Mouse (Mus musculus) liver, embryonic 13.5 days (tissue): ENCODE results near the gene Lmtk2. TPM values are rescaled to one million over a fixed set of nuclear protein-coding genes. Genes with fewer than 3 reads are reported as not detected.

Experiments used
- ATAC-seq: fragments of 200-750 bp; cut with Nextera tagmentation; 2 replicates; pipeline ENCODE4 v1.8.0; 2017; ENCODE audit warnings: low read depth, mild to moderate bottlenecking, moderate number of reproducible peaks, moderate library complexity
- DNase-seq: peaks from one replicate; pipeline ENCODE4 v3.0.0; 2022
- H3K27ac ChIP-seq: fragments of 300-500 bp; sonication (generic); 2 replicates; pipeline ENCODE4 v1.5.1; 2015; ENCODE audit warnings: moderate library complexity, mild to moderate bottlenecking, inconsistent platforms
- H3K27me3 ChIP-seq: fragments of 300-500 bp; sonication (generic); 2 replicates; pipeline ENCODE4 v1.6.1; 2015; ENCODE audit warnings: mild to moderate bottlenecking, inconsistent platforms
- H3K36me3 ChIP-seq: fragments of 300-500 bp; sonication (generic); 2 replicates; pipeline ENCODE4 v1.6.1; 2015; ENCODE audit warnings: mild to moderate bottlenecking, inconsistent platforms
- H3K4me1 ChIP-seq: fragments of 300-500 bp; sonication (generic); replicated peaks from 2 replicates; pipeline ENCODE4 v1.6.1; 2015; ENCODE audit warnings: inconsistent platforms
- H3K4me2 ChIP-seq: fragments of 300-500 bp; sonication (generic); 2 replicates; pipeline ENCODE4 v1.6.1; 2015; ENCODE audit warnings: inconsistent platforms, mild to moderate bottlenecking, moderate library complexity
- H3K4me3 ChIP-seq: fragments of 300-500 bp; sonication (generic); replicated peaks from 2 replicates; pipeline ENCODE4 v1.5.1; 2015; ENCODE audit warnings: mild to moderate bottlenecking, inconsistent platforms
- H3K9ac ChIP-seq: fragments of 300-500 bp; sonication (generic); 2 replicates; pipeline ENCODE4 v1.6.1; 2015; ENCODE audit warnings: mild to moderate bottlenecking, inconsistent platforms
- H3K9me3 ChIP-seq: fragments of 300-500 bp; sonication (generic); replicated peaks from 2 replicates; pipeline ENCODE4 v1.6.1; 2016; ENCODE audit warnings: inconsistent platforms
- WGBS: fragments of 180-500 bp; shearing (Covaris S2); methylation state at CpG from one replicate; pipeline ENCODE4 v1.1.7; 2015; ENCODE audit not compliant: insufficient replicate concordance; 5-methylcytosine and 5-hydroxymethylcytosine counted together
- polyA plus RNA-seq: library from polyadenylated mRNA; unstranded; fragments of >200 nt; fragmentation: Nextera tagmentation; extraction: Ambion mirVana; gene quantifications from 2 replicates; pipeline ENCODE4 v1.2.1, GENCODE M21; 2015

Gene Lmtk2
- polyA plus RNA-seq, 1 experiment from 2014 or later: 2.0 TPM

DNA sequence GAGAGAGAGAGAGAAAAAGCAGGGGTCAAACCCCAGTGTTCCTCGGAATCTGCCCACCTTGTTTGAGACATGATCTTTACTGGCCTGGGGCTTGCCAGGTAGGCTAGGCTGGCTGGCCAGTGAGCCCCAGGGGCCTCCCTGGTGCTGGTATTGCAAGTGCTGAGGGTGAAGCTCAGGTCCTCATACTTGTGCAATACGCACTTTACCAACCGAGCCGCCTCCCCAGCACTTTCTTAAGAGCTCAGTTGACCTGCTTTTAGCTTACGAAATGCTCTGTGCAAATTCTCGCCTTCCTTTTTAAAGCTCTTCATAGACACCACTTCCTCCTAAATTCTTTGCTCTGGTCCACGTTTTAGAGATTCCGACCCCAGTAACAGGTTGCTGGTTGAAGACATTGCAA lies 9.0 kb downstream of the Lmtk2 start:
- peaks cover 51% of the 10 kb centered on the region for H3K4me1 ChIP-seq
- WGBS: 72% methylated on average over 8 of the region's 8 CpGs
- no peaks in the 10 kb centered on the region for H3K27me3 ChIP-seq

DNA sequence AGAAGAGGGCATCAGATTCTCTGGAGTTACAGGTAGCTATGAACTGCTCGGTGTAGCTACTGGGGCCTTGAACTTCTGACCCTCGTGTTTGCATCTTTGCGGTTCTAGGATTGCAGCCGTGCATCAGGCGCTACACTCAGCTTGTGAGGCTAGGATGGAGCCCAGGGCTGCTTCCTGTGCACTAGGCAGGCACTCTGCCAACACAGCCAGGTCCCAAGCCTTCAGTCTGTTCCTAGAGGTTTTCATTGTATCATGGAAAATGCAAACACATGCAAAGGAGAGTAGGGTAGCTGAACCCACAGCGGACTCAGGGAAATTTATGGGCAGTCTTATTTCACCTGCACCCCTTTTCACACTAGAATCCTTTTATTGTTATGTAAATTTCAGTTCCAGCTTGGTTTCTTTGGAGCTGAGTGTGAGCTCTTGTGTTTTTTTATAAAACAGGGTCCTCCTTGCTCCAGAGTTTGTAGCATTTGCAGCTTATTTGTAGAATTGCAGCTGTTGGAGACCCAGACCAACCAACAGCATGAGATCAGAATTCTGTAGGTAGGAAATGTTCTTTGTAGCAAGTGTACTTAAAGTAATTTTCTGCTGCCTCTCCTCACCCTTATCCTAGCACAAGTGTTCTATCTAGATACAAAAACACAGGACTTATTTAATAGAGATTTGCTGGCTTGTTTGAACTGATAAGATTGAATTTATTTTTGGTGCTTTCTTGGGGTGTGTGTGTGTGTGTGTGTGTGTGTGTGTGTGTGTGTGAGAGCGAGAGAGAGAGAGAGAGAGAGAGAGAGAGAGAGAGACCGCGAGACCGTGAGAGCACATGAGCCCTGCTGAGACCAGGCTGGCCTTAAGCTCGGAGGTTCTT lies 12.6 kb downstream of the Lmtk2 start:
- Histone ChIP-seq H3K9me3 (no peaks in the 10 kb centered on the region), H3K4me3 (no peak overlapping the region), H3K27me3 (no peaks in the 10 kb centered on the region), H3K36me3 (no peaks in the 10 kb centered on the region), H3K9ac (no peak overlapping the region), H3K27ac (no peak overlapping the region), H3K4me2 (no peak overlapping the region), H3K4me1 (peaks cover 54% of the 10 kb centered on the region)
- ATAC-seq (no peak), DNase-seq (no peak)
- WGBS: 68% methylated on average over 8 of the region's 11 CpGs

More for the DNA sequence above, 9.0 kb downstream of the Lmtk2 start:
- Histone ChIP-seq H3K36me3 (no peaks in the 10 kb centered on the region), H3K4me2 (no peak overlapping the region), H3K27ac (no peak overlapping the region), H3K4me3 (no peak overlapping the region), H3K9ac (no peak overlapping the region), H3K9me3 (no peaks in the 10 kb centered on the region)
- DNase-seq (no peak), ATAC-seq (no peak)

DNA sequence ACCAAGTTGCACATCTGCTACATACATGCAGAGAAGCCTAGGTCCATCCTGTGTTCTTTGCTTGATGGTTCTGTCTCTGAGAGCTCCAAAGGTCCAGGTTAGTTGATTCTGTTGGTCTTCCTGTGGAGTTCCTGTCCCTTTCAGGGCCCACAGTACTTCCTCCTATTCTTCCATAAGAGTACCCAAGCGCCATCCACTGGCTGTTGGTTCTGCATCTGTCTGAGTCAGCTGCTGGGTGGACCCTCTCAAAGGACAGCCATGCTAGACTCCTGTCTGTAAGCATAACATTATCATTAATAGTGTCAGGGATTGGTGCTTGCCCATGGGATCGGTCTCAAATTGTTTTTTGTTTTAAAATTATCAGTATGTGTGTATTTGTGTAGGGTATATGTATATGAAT lies 13.8 kb downstream of the Lmtk2 start:
- H3K9me3 ChIP-seq: no peaks in the 10 kb centered on the region

DNA sequence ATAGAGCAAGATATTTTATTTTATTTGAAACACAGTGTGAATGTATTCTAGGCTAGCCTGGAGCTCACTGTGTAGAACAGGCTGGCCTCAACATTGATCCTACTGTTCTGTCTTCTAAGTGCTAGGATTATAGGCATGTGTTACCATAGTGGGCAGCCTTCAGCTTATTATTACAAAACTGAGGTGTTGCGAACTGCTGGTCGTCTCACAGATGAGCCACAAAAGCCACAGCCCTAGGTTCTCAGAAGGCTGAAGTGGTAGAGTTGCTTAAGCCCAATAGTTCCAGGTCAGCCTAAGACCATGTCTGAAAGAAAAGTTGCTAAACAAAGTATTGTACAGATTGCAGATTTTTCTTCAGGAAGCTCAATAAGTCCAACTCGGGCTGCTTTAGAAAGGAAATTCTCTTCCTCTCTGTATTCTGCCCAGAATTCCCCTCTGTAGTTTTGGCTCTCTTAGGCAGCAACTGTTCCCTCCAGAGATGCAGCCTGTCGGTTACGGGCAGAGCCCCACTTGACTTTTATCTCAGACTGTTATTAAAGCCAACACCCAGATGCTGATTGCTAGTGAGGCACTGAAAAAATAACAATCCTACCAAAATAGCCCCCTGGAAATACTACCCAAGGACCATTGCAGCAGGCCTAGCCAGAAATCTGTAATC lies 14.9 kb downstream of the Lmtk2 start:
- WGBS: 33% methylated on average over 5 of the region's 5 CpGs
- Histone ChIP-seq H3K4me1 (peaks cover 63% of the 10 kb centered on the region), H3K4me2 (peak overlapping the region; percentile 34), H3K27me3 (no peaks in the 10 kb centered on the region), H3K9me3 (no peaks in the 10 kb centered on the region), H3K36me3 (no peaks in the 10 kb centered on the region), H3K27ac (peak overlapping the region; percentile 71), H3K9ac (no peak overlapping the region), H3K4me3 (no peak overlapping the region)
- ATAC-seq: peak; percentile 82
- DNase-seq: no peak

More for the DNA sequence above, 13.8 kb downstream of the Lmtk2 start:
- ATAC-seq (no peak), DNase-seq (no peak)
- Histone ChIP-seq H3K9ac (no peak overlapping the region), H3K36me3 (no peaks in the 10 kb centered on the region), H3K27me3 (no peaks in the 10 kb centered on the region), H3K4me2 (no peak overlapping the region), H3K4me3 (no peak overlapping the region), H3K4me1 (peaks cover 56% of the 10 kb centered on the region), H3K27ac (no peak overlapping the region)
- 56% methylated on average over 2 of the region's 2 CpGs for WGBS

DNA sequence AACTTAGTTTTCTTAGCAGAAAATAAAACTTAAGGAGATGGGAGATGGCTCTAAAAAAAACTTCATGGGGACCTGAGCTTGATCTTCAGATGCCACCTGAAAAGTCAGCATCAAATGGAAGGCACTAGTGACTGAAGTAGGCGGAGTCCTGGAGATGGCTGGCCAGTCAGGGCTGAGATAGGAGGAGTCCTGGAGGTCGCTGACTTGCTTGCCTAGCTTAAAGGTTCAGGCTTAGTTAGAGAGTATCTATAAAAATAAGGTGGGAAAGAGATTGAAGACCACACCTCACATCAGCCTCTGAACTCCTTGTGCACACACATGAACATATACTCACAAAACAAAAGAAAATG lies 15.4 kb downstream of the Lmtk2 start:
- H3K4me1 ChIP-seq: peaks cover 63% of the 10 kb centered on the region
- H3K4me3 ChIP-seq: no peak overlapping the region
- no peaks in the 10 kb centered on the region for H3K36me3 ChIP-seq
- H3K9ac ChIP-seq: no peak overlapping the region
- peak overlapping the region; percentile 34 for H3K4me2 ChIP-seq
- H3K9me3 ChIP-seq: no peaks in the 10 kb centered on the region
- peak overlapping the region; percentile 71; the same call in 1 of the 2 replicates for H3K27ac ChIP-seq
- DNase-seq (peak; percentile 38), ATAC-seq (peak; percentile 88)
- H3K27me3 ChIP-seq: no peaks in the 10 kb centered on the region
- WGBS: 40% methylated on average over 2 of the region's 2 CpGs

DNA sequence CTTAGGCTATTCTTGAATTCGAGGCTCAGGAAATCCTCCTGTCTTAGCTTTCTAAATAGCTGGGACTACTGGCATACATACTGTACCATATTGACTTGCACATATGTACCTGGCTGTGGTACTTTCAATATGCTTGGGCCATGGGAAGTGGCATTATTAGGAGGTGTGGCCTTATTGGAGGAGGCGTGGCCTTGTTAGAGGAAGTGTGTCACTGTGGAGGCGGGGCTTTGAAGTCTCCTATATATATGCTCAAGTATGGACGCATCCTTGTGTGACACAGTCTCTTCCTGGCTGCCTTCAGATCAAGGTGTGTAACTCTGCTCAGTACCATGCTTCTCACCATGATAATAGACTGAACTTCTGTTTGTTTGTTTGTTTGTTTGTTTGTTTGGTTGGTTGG lies 18.0 kb downstream of the Lmtk2 start:
- ATAC-seq: no peak
- Histone ChIP-seq H3K27me3 (no peaks in the 10 kb centered on the region), H3K9me3 (no peaks in the 10 kb centered on the region), H3K4me3 (no peak overlapping the region), H3K9ac (no peak overlapping the region), H3K27ac (no peak overlapping the region), H3K36me3 (no peaks in the 10 kb centered on the region), H3K4me1 (peaks cover 45% of the 10 kb centered on the region), H3K4me2 (no peak overlapping the region)
- 78% methylated on average over 4 of the region's 4 CpGs for WGBS
- DNase-seq: no peak

DNA sequence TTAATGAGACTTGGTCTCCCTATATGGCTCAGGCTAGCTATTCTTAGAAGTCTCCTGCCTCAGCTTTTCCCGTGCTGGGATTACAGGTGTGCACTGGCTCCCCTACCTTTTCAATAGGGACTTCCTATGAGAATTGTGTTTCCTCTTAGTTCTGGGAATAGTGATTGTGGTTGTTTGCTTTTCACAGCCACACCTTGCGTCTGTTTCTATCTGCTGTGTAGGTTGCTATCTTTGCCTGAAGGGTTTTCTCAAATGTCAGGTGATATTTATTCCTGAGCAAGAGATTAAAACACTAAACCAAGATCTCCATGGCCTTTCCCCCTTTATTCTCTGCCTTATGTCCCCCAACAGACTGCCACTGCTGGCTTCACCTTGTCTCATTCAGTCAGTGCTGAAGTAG lies 19.1 kb downstream of the Lmtk2 start:
- 68% methylated on average over 2 of the region's 2 CpGs for WGBS
- Histone ChIP-seq H3K4me1 (peaks cover 36% of the 10 kb centered on the region), H3K9me3 (no peaks in the 10 kb centered on the region), H3K27me3 (no peaks in the 10 kb centered on the region), H3K4me2 (no peak overlapping the region), H3K36me3 (no peaks in the 10 kb centered on the region), H3K27ac (no peak overlapping the region), H3K4me3 (no peak overlapping the region), H3K9ac (no peak overlapping the region)
- ATAC-seq: no peak
- DNase-seq: no peak

DNA sequence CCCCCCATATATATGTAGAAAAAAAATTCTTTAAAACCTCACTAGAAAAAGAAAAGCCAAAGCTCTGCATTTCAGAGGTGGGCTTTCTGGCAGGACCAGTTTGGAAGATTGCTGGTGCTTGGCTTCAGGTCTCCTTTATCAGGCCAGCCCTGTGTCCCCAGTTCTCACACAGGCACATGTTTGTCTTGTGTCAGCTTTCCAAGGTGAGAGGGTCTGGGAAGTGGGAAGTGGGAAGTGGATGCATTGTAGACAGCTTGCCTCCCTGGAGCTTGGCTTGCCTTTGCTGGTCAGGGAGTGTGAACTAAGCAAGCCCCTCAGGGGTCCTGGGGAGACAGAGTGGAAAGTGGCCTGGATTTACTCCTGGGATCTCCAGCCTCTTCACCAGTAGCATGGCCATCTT lies 21.3 kb downstream of the Lmtk2 start:
- H3K36me3 ChIP-seq: no peaks in the 10 kb centered on the region
- H3K4me1 ChIP-seq: peaks cover 17% of the 10 kb centered on the region
- no peaks in the 10 kb centered on the region for H3K9me3 ChIP-seq
- no peak overlapping the region for H3K4me3 ChIP-seq
- no peak overlapping the region for H3K4me2 ChIP-seq
- H3K9ac ChIP-seq: no peak overlapping the region
- H3K27me3 ChIP-seq: no peaks in the 10 kb centered on the region
- no peak for DNase-seq
- no peak overlapping the region for H3K27ac ChIP-seq
- no peak for ATAC-seq

DNA sequence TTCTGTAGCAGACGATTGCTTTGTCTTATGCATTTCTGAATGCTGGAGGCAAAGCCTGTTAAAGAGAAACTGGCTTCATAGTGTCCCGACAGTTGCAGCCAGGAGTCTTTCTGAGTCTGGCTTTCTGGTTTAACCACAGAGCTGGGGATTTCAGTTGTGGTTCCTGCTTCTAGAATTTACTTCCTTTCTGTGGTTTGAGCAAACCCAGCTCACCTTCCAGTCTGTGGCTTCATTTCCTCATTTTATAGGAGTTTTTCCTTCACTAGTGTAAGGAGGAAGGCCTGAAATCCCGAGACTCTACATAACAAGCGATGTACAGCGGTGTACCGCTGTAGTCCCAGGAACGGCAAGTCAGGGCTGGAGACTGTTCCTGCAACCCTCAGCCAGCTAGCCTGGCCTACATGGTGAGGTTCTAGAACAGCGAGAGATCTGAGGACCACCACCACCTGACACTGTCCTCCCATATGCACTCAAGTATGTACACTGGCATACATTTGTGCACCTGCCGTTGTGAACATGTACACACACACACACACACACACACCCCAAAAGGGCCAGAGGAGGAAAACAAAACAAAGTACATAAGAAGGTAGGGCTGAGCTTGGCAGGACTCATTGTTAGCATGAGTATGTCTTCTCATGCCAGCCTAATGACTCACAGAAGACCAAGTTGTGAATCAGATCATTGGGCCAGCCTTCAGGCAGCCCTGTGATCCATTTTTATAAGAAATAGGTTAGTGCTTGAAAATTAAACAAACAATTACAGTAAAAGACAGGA lies 25.9 kb downstream of the Lmtk2 start:
- ATAC-seq (no peak), DNase-seq (no peak)
- H3K9me3 ChIP-seq: no peaks in the 10 kb centered on the region
- H3K27ac ChIP-seq: no peak overlapping the region
- H3K9ac ChIP-seq: no peak overlapping the region
- WGBS: 44% methylated on average over 9 of the region's 9 CpGs
- H3K36me3 ChIP-seq: peaks cover 9% of the 10 kb centered on the region
- no peaks in the 10 kb centered on the region for H3K27me3 ChIP-seq
- H3K4me3 ChIP-seq: no peak overlapping the region
- H3K4me2 ChIP-seq: no peak overlapping the region
- 0 out of 2 replicates have a peak, but pooled peaks cover 2% of the 10 kb centered on the region for H3K4me1 ChIP-seq

DNA sequence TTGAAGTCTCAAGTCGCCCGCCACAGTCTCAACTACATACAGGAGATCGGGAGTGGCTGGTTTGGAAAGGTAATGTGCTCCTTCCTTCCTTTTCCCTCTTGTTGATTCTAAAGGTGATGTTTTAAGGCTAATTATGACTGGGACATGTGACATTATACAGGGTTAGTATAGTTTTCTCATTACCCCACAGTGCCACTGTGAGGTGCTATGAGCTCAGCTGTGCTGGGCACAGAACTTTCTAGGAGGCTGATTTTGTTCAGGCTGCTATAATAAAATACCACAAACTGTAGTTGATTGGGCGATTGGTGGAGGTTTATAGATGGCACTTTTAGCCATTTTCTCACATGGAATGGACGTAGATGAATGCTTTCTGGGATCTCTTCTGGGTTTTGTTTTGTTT lies 43.3 kb downstream of the Lmtk2 start:
- Histone ChIP-seq H3K27ac (no peak overlapping the region), H3K9ac (no peak overlapping the region), H3K4me3 (no peak overlapping the region), H3K27me3 (no peaks in the 10 kb centered on the region), H3K4me2 (no peak overlapping the region), H3K36me3 (peaks cover 35% of the 10 kb centered on the region), H3K4me1 (no peaks in the 10 kb centered on the region), H3K9me3 (no peaks in the 10 kb centered on the region)
- no peak for DNase-seq
- ATAC-seq: no peak
- 84% methylated on average over 5 of the region's 5 CpGs for WGBS

DNA sequence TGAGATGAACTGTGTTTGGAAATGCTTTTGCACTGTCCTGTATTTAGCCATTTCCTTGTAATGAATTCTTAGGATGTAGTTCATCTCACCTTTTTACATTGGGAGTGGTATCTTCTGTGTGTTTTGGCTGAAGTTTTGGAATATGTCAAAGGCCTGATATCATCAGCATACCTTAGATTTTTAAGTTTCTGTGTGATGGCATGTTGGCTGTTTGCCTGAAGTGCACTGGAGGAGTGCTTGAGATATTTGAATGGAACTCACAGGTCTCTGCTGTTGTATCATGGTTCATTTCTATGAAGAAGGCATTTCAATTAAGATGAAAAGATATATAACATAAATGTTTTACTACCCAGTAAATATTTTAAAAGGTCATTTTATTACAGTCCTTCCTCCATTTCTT lies 46.7 kb downstream of the Lmtk2 start:
- Histone ChIP-seq H3K9me3 (no peaks in the 10 kb centered on the region), H3K9ac (no peak overlapping the region), H3K36me3 (peaks cover 48% of the 10 kb centered on the region), H3K4me3 (no peak overlapping the region), H3K27me3 (no peaks in the 10 kb centered on the region), H3K27ac (no peak overlapping the region), H3K4me2 (no peak overlapping the region), H3K4me1 (no peaks in the 10 kb centered on the region)
- no peak for DNase-seq
- no peak for ATAC-seq
